Mouse (Mus musculus) C3H10T1/2 (cell line): Measurements from ENCODE around the gene Kcnv2. TPM values are rescaled to one million over a fixed set of nuclear protein-coding genes. Genes with fewer than 3 reads are reported as not detected.

Source experiments
- polyA plus RNA-seq, 2 experiments: library from polyadenylated mRNA; unstranded; fragments of >200 nt; fragmentation: generic; extraction: Trizol; gene quantifications; one replicate each; pipeline ENCODE4 v1.2.1; 2012; ENCODE audit warnings: missing spikeins in 2 of 2

The Kcnv2 gene
- polyA plus RNA-seq, result not detected

GRCm38 (mm10) chr19:27322281-27322680 is at the start of gene Kcnv2:
Gene Kcnv2, plus strand, starts transcription at chr19:27322588.

Other genes with a start within 250 kb of the Kcnv2 start
- under 1 TPM; 0.04 to 0.67 TPM for gene Vldlr, start 106.1 kb upstream of the Kcnv2 start, polyA plus RNA-seq
- gene Pum3, start 107.2 kb downstream of the Kcnv2 start, polyA plus RNA-seq, result 10 to 100 TPM; 12.4 to 21.7 TPM